Mouse (Mus musculus): ENCODE data around the gene H1foo. TPM values are rescaled to one million over a fixed set of nuclear protein-coding genes. Genes with fewer than 3 reads are reported as not detected.

Gene H1foo
- polyA plus RNA-seq, 1 experiment from 2014 or later, result not detected

DNA sequence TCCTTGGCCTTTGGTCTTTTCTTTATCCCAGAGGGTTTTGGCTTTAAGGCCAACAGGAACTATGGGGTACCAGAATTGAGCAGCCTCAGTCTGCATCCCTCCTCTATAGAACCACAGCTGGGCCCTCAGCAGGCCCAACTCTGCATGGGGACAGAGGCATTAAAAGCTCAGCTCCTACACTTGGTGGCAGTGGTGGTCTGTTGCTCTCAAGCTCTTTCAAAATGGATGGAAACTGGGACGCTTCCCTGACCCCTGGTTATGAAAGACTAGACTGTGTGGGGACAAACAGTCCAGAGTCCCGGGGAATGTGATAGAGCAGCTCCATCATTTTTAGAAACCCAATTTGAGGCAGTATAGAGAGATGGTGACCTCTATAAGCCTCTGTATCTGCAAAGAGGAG, 6.7 kb upstream of the H1foo start:
- no peaks in the 10 kb centered on the region for H3K36me3 ChIP-seq (ENCODE audit: control insufficient read depth, insufficient read depth, low read length)
- ATAC-seq (ENCODE audit: low read depth), result no peak
- H3K9me3 ChIP-seq (ENCODE audit: control insufficient read depth, low read length), result no peaks in the 10 kb centered on the region
- H3K27me3 ChIP-seq (ENCODE audit: control insufficient read depth, insufficient read depth, low read depth, low read length), result no peaks in the 10 kb centered on the region
- H3K9ac ChIP-seq (ENCODE audit: low read length), result no peak overlapping the region
- H3K4me2 ChIP-seq (ENCODE audit: low read depth, low read length), result no peak overlapping the region
- H3K27ac ChIP-seq (ENCODE audit: low read length), result no peak overlapping the region
- no peaks in the 10 kb centered on the region; the same call in 1 of the 2 replicates for H3K4me1 ChIP-seq (replicated peaks; ENCODE audit: control insufficient read depth, insufficient read depth, low read length)
- 76% methylated on average over 2 of the region's 2 CpGs for WGBS
- H3K4me3 ChIP-seq (ENCODE audit: low read length), result no peak overlapping the region

DNA sequence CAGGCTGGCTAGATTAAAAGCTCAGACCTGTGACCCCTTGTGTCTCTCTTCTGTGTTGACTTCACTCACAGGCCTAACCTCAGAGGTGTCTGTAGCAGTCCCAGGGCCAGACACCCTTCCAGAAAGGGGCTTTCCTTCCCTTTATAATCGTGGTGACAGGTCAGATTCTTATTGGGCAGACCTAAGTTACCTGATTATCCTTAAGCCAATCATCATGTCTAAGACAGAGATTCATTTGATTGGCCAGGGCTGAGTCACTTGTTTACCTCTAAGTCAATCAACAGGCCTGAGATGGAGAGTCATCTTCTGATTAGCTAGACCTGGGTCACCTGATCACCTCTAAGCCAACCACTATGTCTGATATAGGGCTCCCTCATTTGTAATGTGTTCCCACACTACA, 5.9 kb upstream of the H1foo start:
- no peaks in the 10 kb centered on the region for H3K9me3 ChIP-seq (ENCODE audit: control insufficient read depth, low read length)
- ATAC-seq (ENCODE audit: low read depth), result no peak
- no peak overlapping the region for H3K4me3 ChIP-seq (ENCODE audit: low read length)
- 50% methylated on average over 1 of the region's 1 CpGs for WGBS
- no peak overlapping the region for H3K27ac ChIP-seq (ENCODE audit: low read length)
- H3K9ac ChIP-seq (ENCODE audit: low read length), result no peak overlapping the region
- H3K36me3 ChIP-seq (ENCODE audit: control insufficient read depth, insufficient read depth, low read length), result no peaks in the 10 kb centered on the region
- H3K27me3 ChIP-seq (ENCODE audit: control insufficient read depth, insufficient read depth, low read depth, low read length), result no peaks in the 10 kb centered on the region
- H3K4me1 ChIP-seq (replicated peaks; ENCODE audit: control insufficient read depth, insufficient read depth, low read length), result no peaks in the 10 kb centered on the region; the same call in 1 of the 2 replicates
- H3K4me2 ChIP-seq (ENCODE audit: low read depth, low read length), result no peak overlapping the region

DNA sequence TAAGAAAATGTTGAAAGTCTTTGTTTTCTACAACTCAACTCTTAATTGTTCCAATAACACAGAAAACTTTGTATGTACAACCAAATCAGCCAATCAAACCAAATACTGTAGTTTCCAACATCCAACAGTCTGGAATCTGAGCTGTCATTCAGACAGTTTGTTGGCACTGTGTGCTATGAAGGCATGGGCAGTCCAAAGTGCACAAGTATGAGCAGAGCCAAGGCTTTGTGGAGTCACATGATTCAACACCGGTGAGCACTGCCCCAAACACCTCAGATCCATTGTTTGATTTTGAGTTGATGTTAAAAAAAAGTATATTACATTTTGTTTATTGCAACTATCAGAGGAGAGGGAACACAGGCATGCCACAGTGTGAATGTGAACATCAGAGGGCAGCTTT, 4.1 kb upstream of the H1foo start:
- no peak for ATAC-seq (ENCODE audit: low read depth)
- H3K27me3 ChIP-seq (ENCODE audit: control insufficient read depth, insufficient read depth, low read depth, low read length), result no peaks in the 10 kb centered on the region
- H3K4me2 ChIP-seq (ENCODE audit: low read depth, low read length), result no peak overlapping the region
- no peaks in the 10 kb centered on the region for H3K9me3 ChIP-seq (ENCODE audit: control insufficient read depth, low read length)
- H3K9ac ChIP-seq (ENCODE audit: low read length), result no peak overlapping the region
- H3K4me1 ChIP-seq (replicated peaks; ENCODE audit: control insufficient read depth, insufficient read depth, low read length), result peaks cover 4% of the 10 kb centered on the region; the same call in 1 of the 2 replicates
- H3K36me3 ChIP-seq (ENCODE audit: control insufficient read depth, insufficient read depth, low read length), result no peaks in the 10 kb centered on the region
- no peak overlapping the region for H3K27ac ChIP-seq (ENCODE audit: low read length)
- no peak overlapping the region for H3K4me3 ChIP-seq (ENCODE audit: low read length)
- WGBS, result 50% methylated on average over 1 of the region's 1 CpGs

DNA sequence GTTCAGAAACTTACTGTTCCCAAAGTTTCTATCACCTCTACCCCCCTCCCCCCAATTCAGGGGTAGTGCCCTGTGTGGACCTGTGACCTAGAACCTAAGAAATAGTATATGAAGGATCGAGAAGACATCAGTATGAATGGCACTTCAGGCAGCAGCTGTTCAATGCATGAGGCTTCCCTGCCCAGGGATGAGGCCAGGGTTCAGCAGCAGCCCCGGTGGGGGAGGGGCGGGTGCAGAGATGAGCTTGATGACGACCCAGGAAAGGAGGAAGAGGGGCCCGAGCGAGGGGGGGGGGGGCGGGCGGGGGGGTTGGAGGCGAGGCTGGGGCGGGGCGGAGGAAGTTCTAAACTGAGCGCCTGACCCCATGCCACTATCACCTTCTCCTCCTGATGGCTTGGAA, 3.6 kb upstream of the H1foo start:
- Histone ChIP-seq H3K27ac (ENCODE audit: low read length) (no peak overlapping the region), H3K9ac (ENCODE audit: low read length) (no peak overlapping the region), H3K4me2 (ENCODE audit: low read depth, low read length) (no peak overlapping the region), H3K36me3 (ENCODE audit: control insufficient read depth, insufficient read depth, low read length) (no peaks in the 10 kb centered on the region), H3K9me3 (ENCODE audit: control insufficient read depth, low read length) (no peaks in the 10 kb centered on the region), H3K4me3 (ENCODE audit: low read length) (no peak overlapping the region), H3K4me1 (replicated peaks; ENCODE audit: control insufficient read depth, insufficient read depth, low read length) (peaks cover 4% of the 10 kb centered on the region; the same call in 1 of the 2 replicates), H3K27me3 (ENCODE audit: control insufficient read depth, insufficient read depth, low read depth, low read length) (no peaks in the 10 kb centered on the region)
- peak; percentile 35 for ATAC-seq (ENCODE audit: low read depth)
- WGBS, result 15% methylated on average over 6 of the region's 12 CpGs

DNA sequence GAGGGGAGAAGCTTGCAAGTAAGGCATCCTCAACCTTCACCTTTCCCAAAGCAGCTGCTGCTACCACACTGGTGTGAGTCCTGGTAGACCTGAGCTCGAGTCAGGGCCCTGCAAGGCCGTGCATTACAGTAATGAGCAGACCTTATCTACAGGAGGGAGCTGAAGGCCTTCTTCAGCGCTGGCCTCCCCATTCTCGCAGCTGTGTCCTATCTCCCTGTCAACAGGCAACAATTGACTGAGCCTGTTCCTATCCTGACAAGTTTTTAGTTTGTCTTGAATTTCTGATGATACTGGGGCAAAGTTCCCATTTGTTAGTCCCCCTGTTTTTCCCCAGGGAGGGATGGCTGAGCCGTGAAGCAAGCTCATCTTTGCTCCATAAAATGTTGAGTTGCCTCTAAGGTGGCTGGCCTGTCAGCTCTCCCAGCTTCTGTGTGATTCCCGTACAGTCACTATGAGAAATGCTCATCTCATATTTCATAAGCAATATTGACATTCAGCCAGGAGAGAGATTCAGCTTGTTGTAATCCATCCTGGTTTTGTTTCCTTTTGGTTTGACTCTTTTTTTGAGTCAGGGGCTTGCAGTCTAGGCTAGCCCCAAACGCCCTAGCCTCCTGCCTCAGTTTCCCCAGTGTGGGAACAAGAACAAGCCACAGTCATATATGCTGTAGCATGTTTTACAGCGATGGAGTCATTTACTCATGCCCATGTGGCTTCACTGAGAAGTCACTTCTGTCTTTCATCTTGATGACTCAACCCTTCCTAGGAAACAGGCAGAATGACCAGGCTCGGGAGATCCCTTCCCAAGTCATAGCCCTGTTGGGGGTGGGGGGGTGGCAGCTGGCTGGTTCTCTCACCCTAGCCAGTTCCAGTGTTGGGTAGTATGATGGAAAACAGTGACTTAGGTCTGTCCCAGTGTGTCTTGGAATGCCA, 975 bp upstream of the H1foo start:
- Histone ChIP-seq H3K27me3 (ENCODE audit: control insufficient read depth, insufficient read depth, low read depth, low read length) (no peaks in the 10 kb centered on the region), H3K9me3 (ENCODE audit: control insufficient read depth, low read length) (no peaks in the 10 kb centered on the region), H3K4me3 (ENCODE audit: low read length) (no peak overlapping the region), H3K4me2 (ENCODE audit: low read depth, low read length) (no peak overlapping the region), H3K36me3 (ENCODE audit: control insufficient read depth, insufficient read depth, low read length) (no peaks in the 10 kb centered on the region), H3K4me1 (replicated peaks; ENCODE audit: control insufficient read depth, insufficient read depth, low read length) (peaks cover 4% of the 10 kb centered on the region; the same call in 1 of the 2 replicates), H3K27ac (ENCODE audit: low read length) (no peak overlapping the region), H3K9ac (ENCODE audit: low read length) (no peak overlapping the region)
- ATAC-seq (ENCODE audit: low read depth), result no peak
- 47% methylated on average over 9 of the region's 9 CpGs for WGBS

DNA sequence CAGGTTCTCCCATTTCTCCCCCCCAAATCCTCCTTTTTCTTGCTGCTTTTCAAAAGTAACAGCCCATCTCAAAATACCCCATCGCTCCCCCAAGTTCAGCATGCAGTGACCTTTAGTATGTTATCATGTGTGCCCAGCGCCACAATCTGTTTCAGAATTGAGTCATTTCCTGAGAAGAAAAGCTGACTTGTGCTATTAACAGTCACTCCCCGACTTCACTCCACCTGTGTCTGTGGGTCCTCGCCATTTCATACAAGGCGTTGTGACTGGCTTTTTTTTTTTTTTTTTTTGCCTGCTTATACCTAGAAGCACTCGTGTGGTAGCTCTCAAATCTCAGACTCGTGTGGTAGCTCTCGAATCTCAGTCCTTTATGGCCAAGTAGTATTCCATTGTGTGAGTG, 895 bp downstream of the H1foo start:
- H3K4me3 ChIP-seq (ENCODE audit: low read length), result no peak overlapping the region
- H3K36me3 ChIP-seq (ENCODE audit: control insufficient read depth, insufficient read depth, low read length), result no peaks in the 10 kb centered on the region
- no peaks in the 10 kb centered on the region for H3K9me3 ChIP-seq (ENCODE audit: control insufficient read depth, low read length)
- H3K4me2 ChIP-seq (ENCODE audit: low read depth, low read length), result no peak overlapping the region
- no peak overlapping the region for H3K9ac ChIP-seq (ENCODE audit: low read length)
- H3K4me1 ChIP-seq (replicated peaks; ENCODE audit: control insufficient read depth, insufficient read depth, low read length), result peaks cover 4% of the 10 kb centered on the region; the same call in 1 of the 2 replicates
- no peaks in the 10 kb centered on the region for H3K27me3 ChIP-seq (ENCODE audit: control insufficient read depth, insufficient read depth, low read depth, low read length)
- WGBS, result 74% methylated on average over 8 of the region's 8 CpGs
- no peak for ATAC-seq (ENCODE audit: low read depth)
- no peak overlapping the region for H3K27ac ChIP-seq (ENCODE audit: low read length)

DNA sequence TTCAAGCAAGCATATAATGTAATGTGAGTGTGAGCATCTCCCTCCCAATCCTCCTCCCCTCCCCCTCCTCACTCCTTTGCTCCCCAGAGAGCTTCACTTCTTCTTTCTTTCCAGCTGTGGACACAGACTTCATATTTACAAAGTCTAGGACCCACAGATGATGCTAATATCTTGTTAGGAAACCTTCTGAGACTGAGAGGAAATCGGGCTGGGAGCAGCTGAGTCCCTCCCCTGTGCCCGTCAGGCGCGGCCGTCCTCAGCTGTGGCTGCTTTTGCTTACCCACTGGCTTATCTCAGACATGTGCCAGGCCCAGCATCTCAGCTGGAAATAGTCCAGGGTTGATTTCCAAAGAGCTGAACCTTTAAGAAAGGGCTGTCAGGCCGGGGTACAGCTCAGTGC, 1.7 kb downstream of the H1foo start:
- no peaks in the 10 kb centered on the region for H3K27me3 ChIP-seq (ENCODE audit: control insufficient read depth, insufficient read depth, low read depth, low read length)
- no peaks in the 10 kb centered on the region for H3K36me3 ChIP-seq (ENCODE audit: control insufficient read depth, insufficient read depth, low read length)
- no peak for ATAC-seq (ENCODE audit: low read depth)
- no peak overlapping the region for H3K9ac ChIP-seq (ENCODE audit: low read length)
- no peaks in the 10 kb centered on the region for H3K9me3 ChIP-seq (ENCODE audit: control insufficient read depth, low read length)
- 40% methylated on average over 6 of the region's 6 CpGs for WGBS
- H3K4me2 ChIP-seq (ENCODE audit: low read depth, low read length), result no peak overlapping the region
- no peak overlapping the region for H3K27ac ChIP-seq (ENCODE audit: low read length)
- no peak overlapping the region for H3K4me3 ChIP-seq (ENCODE audit: low read length)
- peaks cover 4% of the 10 kb centered on the region; the same call in 1 of the 2 replicates for H3K4me1 ChIP-seq (replicated peaks; ENCODE audit: control insufficient read depth, insufficient read depth, low read length)

DNA sequence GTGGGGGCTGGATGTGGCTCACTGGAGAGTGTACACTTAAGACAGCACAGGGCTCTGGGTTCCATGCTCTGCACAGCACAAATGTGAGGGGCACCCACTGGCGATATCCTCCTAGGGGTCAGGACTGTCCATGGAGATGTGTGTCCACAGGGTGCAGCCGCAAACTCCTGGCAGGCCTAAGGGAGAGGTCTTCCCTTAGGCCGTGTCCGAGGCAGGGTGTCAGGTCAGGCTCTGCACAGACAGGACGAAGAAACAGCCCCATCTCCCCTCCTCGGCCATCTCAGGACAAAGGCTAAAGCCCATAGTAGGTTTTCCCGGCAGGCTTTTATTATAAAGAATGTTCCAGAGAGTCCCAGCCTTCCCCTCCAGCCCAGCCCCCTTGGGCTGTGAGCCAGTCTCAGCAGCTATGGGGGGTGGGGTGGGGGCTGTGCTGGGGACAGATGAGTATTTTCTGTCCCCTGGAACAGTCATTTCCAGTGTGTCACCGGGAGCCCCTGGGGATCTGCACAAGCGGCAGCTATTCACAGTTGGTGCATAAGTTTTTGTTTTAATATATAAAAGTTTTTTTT, 9.9 kb downstream of the H1foo start:
- Histone ChIP-seq H3K36me3 (ENCODE audit: control insufficient read depth, insufficient read depth, low read length) (peaks cover 3% of the 10 kb centered on the region), H3K4me3 (ENCODE audit: low read length) (no peak overlapping the region), H3K4me2 (ENCODE audit: low read depth, low read length) (no peak overlapping the region), H3K27me3 (ENCODE audit: control insufficient read depth, insufficient read depth, low read depth, low read length) (no peaks in the 10 kb centered on the region), H3K9me3 (ENCODE audit: control insufficient read depth, low read length) (peaks cover 3% of the 10 kb centered on the region; the same call in 1 of the 2 replicates), H3K27ac (ENCODE audit: low read length) (peak overlapping the region; percentile 60; the same call in 1 of the 2 replicates), H3K9ac (ENCODE audit: low read length) (peak overlapping the region; percentile 19), H3K4me1 (replicated peaks; ENCODE audit: control insufficient read depth, insufficient read depth, low read length) (peaks cover 43% of the 10 kb centered on the region)
- 59% methylated on average over 9 of the region's 9 CpGs for WGBS
- no peak for ATAC-seq (ENCODE audit: low read depth)

DNA sequence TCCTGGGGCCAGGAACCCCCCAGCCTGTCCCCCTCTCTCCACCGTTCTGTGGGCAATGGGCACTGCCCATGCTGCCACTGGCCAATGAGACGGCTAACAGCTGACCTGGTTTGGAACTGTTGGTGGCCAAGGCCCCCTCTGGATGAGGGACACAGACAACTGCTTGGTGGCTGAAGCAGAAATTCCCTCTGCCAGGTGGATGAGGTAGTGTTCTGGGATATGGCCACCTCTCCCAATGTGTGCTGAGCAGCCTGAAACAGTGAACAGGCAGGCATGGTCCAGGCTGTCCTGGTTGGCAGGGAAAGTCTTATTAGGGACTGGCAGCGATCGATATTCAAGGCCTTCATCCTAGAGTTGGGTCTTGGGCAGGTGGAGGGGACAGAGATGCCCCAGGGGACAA, 10.4 kb downstream of the H1foo start:
- no peak for ATAC-seq (ENCODE audit: low read depth)
- Histone ChIP-seq H3K9ac (ENCODE audit: low read length) (no peak overlapping the region), H3K27me3 (ENCODE audit: control insufficient read depth, insufficient read depth, low read depth, low read length) (no peaks in the 10 kb centered on the region), H3K4me2 (ENCODE audit: low read depth, low read length) (no peak overlapping the region), H3K36me3 (ENCODE audit: control insufficient read depth, insufficient read depth, low read length) (peaks cover 6% of the 10 kb centered on the region), H3K4me1 (replicated peaks; ENCODE audit: control insufficient read depth, insufficient read depth, low read length) (peaks cover 46% of the 10 kb centered on the region), H3K9me3 (ENCODE audit: control insufficient read depth, low read length) (peaks cover 3% of the 10 kb centered on the region; the same call in 1 of the 2 replicates), H3K27ac (ENCODE audit: low read length) (peak overlapping the region; percentile 62), H3K4me3 (ENCODE audit: low read length) (no peak overlapping the region)
- 84% methylated on average over 4 of the region's 4 CpGs for WGBS

Measured in lung, embryonic 16.5 days (tissue).